Mouse (Mus musculus): Measurements from ENCODE around the gene Tcf7l2.

DNA sequence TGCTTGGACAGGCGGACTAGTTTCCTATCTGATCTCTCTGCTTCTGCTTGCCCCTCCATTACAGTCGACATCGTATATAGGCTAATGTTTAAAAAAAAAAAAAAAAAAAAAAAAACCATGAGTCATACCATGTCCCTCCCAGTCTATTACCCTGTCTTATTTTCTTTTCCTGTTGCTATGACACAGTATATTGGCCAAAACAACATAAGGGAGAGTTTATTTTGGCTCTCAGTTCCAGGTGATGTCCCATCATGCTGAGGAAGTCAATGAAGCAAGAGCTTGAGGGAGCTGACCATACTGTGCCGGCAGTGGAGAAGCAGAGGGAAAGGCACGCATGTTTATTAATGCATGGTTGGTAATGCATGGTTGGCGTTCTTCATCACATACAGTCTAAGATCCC, 215.1 kb downstream of the Tcf7l2 start:
- TF ChIP-seq CTCF (IDR thresholded peaks at IDR 0.05; ENCODE audit: control insufficient read depth, insufficient read depth, insufficient replicate concordance, low read depth, low read length) (no peak), POLR2A (IDR thresholded peaks at IDR 0.05; ENCODE audit: control insufficient read depth, low read depth, low read length) (no peak)

All from testis, adult 2 months (tissue).